Mouse (Mus musculus) ES-E14 (cell line): ENCODE measurements at regions not wholly inside any gene's neighbourhood (a gene's known extent, or its start where the extent isn't known, plus 50 kb on each side); places are given as distances from the start of the nearest gene placed in this dataset.

ENCODE experiments used
- HCFC1 ChIP-seq: IDR thresholded peaks from 2 replicates; pipeline ENCODE4 v1.6.1; 2012; ENCODE audit warnings: low read length, inconsistent platforms, borderline replicate concordance; ENCODE audit not compliant: insufficient read depth
- ZNF384 ChIP-seq: IDR thresholded peaks from 2 replicates; pipeline ENCODE4 v1.6.1; 2012; ENCODE audit warnings: low read depth, low read length, inconsistent platforms

DNA sequence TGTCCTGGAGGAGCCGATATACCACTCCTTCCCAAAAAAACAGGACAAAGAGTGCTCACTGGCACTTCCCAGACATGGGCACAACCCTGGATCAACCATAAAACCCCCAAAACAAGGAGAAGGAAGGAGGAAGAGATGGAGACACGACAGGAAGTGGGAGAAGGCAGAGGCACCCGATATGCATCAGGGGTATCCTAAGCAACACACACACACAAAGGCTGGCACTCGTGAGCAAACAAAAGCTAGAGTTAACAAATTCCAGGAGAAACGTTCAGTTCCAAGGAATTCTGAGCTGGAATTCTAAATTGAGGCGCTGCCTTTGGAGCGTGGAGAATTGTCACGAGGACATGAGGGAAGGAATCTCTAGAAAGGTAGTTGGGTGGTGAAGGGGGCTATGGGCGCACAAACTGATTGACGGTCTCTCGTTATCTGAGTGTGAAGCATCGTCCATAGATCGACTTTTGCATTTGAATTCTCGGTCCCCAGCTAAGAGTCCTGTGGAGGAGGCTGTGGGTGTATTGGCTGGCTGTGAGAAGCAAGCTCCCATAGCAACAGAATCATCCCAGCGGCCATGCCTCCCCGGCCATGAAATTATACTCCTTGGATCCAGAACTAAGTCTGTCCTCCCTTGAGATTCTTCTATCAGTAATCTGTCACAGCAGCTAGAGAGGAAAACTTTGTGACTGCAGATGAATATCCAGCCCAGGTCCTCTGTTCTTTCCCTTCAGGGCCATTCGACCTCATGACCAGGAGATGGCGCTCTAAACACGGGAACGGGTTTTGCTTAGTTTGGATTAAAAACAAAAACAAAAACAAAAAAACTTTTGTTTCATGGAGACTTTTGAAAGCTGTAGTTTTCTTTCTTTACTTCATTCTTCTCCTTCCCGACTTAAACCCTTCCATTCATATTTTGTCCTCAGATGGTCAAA lies 69.4 kb upstream of the Ptpn13 start:
- TF ChIP-seq ZNF384 (no peak), HCFC1 (no peak)
